Mouse (Mus musculus) forebrain, embryonic 16.5 days (tissue): Measurements from ENCODE around the gene Olfr486. TPM values are rescaled to one million over a fixed set of nuclear protein-coding genes. Genes with fewer than 3 reads are reported as not detected.
"Not testable (repeated sequence)": the region's sequence is repeated elsewhere in the genome, so short reads cannot be mapped to it uniquely, and the experiment has no call there.

ENCODE experiments used
- ATAC-seq: fragments of 200-750 bp; cut with Nextera tagmentation; 2 replicates; pipeline ENCODE4 v1.8.0; 2017; ENCODE audit warnings: mild to moderate bottlenecking, moderate library complexity
- H3K27ac ChIP-seq: fragments of 300-500 bp; sonication (generic); 2 replicates; pipeline ENCODE4 v1.5.1; 2014; ENCODE audit warnings: low read length, control low read depth
- H3K27me3 ChIP-seq: fragments of 300-500 bp; sonication (generic); replicated peaks from 2 replicates; pipeline ENCODE4 v1.6.1; 2014; ENCODE audit warnings: low read length; ENCODE audit not compliant: control insufficient read depth, insufficient read depth
- H3K36me3 ChIP-seq: fragments of 300-500 bp; sonication (generic); 2 replicates; pipeline ENCODE4 v1.6.1; 2014; ENCODE audit not compliant: control insufficient read depth, insufficient read depth
- H3K4me1 ChIP-seq: fragments of 300-500 bp; sonication (generic); replicated peaks from 2 replicates; pipeline ENCODE4 v1.6.1; 2014; ENCODE audit warnings: low read length; ENCODE audit not compliant: control insufficient read depth, insufficient read depth
- H3K4me2 ChIP-seq: fragments of 300-500 bp; sonication (generic); 2 replicates; pipeline ENCODE4 v1.6.1; 2014; ENCODE audit warnings: mild to moderate bottlenecking, low read length, control low read depth
- H3K4me3 ChIP-seq: fragments of 300-500 bp; sonication (generic); replicated peaks from 2 replicates; pipeline ENCODE4 v1.5.1; 2014; ENCODE audit warnings: mild to moderate bottlenecking, low read length, control low read depth
- H3K9ac ChIP-seq: fragments of 300-500 bp; sonication (generic); replicated peaks from 2 replicates; pipeline ENCODE4 v1.6.1; 2014; ENCODE audit warnings: low read depth, low read length, control low read depth
- H3K9me3 ChIP-seq: fragments of 300-500 bp; sonication (generic); 2 replicates; pipeline ENCODE4 v1.6.1; 2016; ENCODE audit warnings: low read length; ENCODE audit not compliant: control insufficient read depth
- WGBS: fragments of 180-500 bp; shearing (Covaris S2); extraction: QIAGEN DNeasy Blood & Tissue Kit; methylation state at CpG from one replicate; pipeline ENCODE4 v1.1.7; 2014; 5-methylcytosine and 5-hydroxymethylcytosine counted together
- polyA plus RNA-seq: library from polyadenylated mRNA; unstranded; fragments of >200 nt; fragmentation: Nextera tagmentation; extraction: Ambion mirVana; gene quantifications from 2 replicates; pipeline ENCODE4 v1.2.1, GENCODE M21; 2015

Olfr486 gene
- polyA plus RNA-seq, result not detected in 2 replicates

GRCm38 (mm10) chr7:108172642-108173041, at the start of gene Olfr486:
Gene Olfr486, minus strand, starts transcription at chr7:108172742.
- not testable (repeated sequence) for H3K27me3 ChIP-seq, ATAC-seq, H3K9me3 ChIP-seq, H3K9ac ChIP-seq, H3K4me3 ChIP-seq, H3K4me1 ChIP-seq, H3K4me2 ChIP-seq, H3K36me3 ChIP-seq, H3K27ac ChIP-seq
- WGBS, result 100% methylated on average over 1 of the region's 1 CpGs

DNA sequence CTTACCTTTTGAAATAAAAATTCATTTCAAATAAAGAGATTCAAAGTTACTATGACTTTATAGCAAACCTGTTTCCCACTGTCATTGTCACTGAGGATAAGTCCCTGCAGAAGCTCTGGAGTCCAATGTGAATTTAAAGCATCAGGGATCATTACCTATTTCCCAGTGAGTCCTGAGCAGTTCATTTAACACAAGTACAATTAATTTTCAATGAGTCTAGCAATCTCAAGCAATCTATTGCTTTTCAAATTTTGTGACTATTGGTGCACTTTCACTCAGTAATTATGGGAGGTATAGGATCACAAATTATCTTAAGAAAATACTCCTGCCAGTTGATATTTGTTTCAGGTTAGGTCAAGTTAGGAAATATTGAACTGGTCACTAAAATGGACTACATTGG, 42.0 kb upstream of the Olfr486 start, which contains the start of gene Olfr487:
Olfr487 (minus strand) TSS at position 101 of the 400 bp plus-strand sequence.
- ATAC-seq, H3K9me3 ChIP-seq, H3K4me3 ChIP-seq, H3K27ac ChIP-seq, H3K27me3 ChIP-seq, H3K36me3 ChIP-seq, H3K4me2 ChIP-seq, H3K9ac ChIP-seq, H3K4me1 ChIP-seq: not testable (repeated sequence)

DNA sequence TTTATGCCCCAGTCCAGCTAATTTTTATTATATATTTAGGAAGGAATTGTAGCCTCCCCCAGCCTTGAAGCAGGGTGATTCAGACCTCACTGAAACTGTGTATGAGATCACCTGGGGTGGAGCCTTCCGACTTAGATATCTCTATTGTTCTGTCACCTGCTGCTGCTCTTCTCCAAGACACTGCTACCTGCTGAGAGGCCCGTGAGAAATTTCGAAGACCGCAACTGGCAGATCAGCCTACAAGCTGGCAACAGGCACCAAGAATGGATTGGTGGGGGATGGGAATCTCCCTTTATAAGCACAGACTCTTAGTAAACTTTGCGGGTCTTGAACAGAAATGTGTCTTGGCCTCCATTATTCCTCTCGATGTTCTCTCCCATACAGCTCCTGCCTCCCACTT, 24.4 kb upstream of the Olfr486 start:
- no peak overlapping the region for H3K27ac ChIP-seq
- H3K4me3 ChIP-seq, result no peak overlapping the region
- no peak overlapping the region for H3K9ac ChIP-seq
- no peaks in the 10 kb centered on the region for H3K27me3 ChIP-seq
- H3K36me3 ChIP-seq, result no peaks in the 10 kb centered on the region
- WGBS, result 54% methylated on average over 6 of the region's 6 CpGs
- no peaks in the 10 kb centered on the region for H3K4me1 ChIP-seq
- H3K4me2 ChIP-seq, result no peak overlapping the region
- no peak for ATAC-seq
- no peaks in the 10 kb centered on the region for H3K9me3 ChIP-seq

DNA sequence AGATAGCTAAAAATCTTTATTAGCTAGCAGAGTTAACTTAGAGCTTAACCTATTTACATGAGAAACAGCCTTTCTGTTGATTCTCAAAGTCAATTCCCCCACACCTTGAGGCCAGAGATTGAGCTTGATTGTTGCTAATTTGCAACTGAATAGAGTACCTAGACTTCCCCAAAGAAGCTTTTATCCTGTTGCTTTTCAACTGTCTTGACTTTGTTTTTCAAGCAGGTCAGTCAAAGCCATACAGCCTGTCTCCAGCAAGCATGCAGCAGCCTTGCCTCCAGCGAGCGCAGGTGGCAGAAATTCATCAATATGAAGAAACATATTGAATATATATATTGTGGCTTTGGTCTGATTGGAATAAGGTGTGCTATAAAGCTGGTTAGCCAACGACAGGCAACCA, 23.8 kb upstream of the Olfr486 start:
- ATAC-seq, H3K9me3 ChIP-seq, H3K4me3 ChIP-seq, H3K4me2 ChIP-seq, H3K9ac ChIP-seq, H3K4me1 ChIP-seq, H3K27me3 ChIP-seq, H3K27ac ChIP-seq, H3K36me3 ChIP-seq: not testable (repeated sequence)
- WGBS, result 58% methylated on average over 3 of the region's 3 CpGs

- not testable (repeated sequence) for ATAC-seq, H3K27me3 ChIP-seq, H3K4me1 ChIP-seq, H3K27ac ChIP-seq, H3K4me2 ChIP-seq, H3K4me3 ChIP-seq, H3K36me3 ChIP-seq, H3K9me3 ChIP-seq, H3K9ac ChIP-seq
- WGBS, result 26% methylated on average over 1 of the region's 1 CpGs
Measured at GRCm38 (mm10) chr7:108192714-108193113, 20.2 kb upstream of the Olfr486 start.

- not testable (repeated sequence) for H3K4me2 ChIP-seq, ATAC-seq, H3K4me1 ChIP-seq, H3K9me3 ChIP-seq, H3K4me3 ChIP-seq, H3K27me3 ChIP-seq, H3K9ac ChIP-seq, H3K27ac ChIP-seq, H3K36me3 ChIP-seq
- WGBS, result 41% methylated on average over 2 of the region's 2 CpGs
Measured at GRCm38 (mm10) chr7:108191196-108191595, 18.7 kb upstream of the Olfr486 start.

- H3K27ac ChIP-seq, H3K27me3 ChIP-seq, H3K9me3 ChIP-seq, H3K9ac ChIP-seq, ATAC-seq, H3K4me3 ChIP-seq, H3K4me1 ChIP-seq, H3K4me2 ChIP-seq, H3K36me3 ChIP-seq: not testable (repeated sequence)
- WGBS, result 93% methylated on average over 2 of the region's 2 CpGs
Measured at GRCm38 (mm10) chr7:108185237-108185636, 12.7 kb upstream of the Olfr486 start.

DNA sequence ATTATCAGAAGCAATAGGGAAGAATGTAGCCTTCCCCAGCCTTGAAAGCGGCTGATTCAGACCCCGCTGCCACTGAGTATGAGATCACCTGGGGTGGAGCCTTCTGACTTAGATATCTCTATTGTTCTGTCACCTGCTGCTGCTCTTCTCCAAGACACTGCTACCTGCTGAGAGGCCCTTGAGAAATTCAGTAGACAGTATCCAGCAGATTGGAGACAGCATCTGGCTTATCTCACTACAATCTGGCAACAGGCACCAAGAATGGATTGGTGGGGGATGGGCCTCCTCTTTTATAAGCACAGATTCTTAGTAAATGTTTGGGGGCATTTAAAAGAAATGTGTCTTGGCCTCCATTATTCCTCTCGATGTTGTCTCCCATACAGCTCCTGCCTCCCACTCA, 11.9 kb upstream of the Olfr486 start:
- H3K9me3 ChIP-seq, H3K4me2 ChIP-seq, H3K27me3 ChIP-seq, H3K36me3 ChIP-seq, H3K4me1 ChIP-seq, H3K9ac ChIP-seq, H3K27ac ChIP-seq, H3K4me3 ChIP-seq, ATAC-seq: not testable (repeated sequence)
- WGBS, result 76% methylated on average over 3 of the region's 3 CpGs

DNA sequence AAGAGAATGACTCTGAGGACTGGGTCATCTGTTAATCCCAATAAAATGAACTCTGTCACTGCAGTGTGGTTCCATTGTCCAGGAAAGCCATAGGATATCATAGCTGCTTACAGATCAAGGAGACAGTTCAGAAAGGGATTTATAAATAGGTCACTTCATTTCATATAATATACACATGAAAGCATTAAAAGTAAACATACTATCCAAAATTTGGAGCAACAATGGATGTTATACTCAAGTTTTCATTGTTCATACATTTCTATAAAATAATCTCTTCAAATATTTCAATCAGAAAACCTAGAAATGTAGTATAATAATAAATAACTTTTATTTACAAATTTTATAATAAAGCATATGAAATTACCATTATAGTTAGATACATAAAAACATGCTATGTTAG, 12.8 kb downstream of the Olfr486 start, which contains the start of gene Olfr485:
Olfr485 (minus strand) TSS at position 101 of the 400 bp plus-strand sequence.
- Histone ChIP-seq H3K9ac (no peak within 1 kb of the TSS), H3K4me2 (no peak within 1 kb of the TSS), H3K27me3 (no peaks in the 10 kb centered on the region), H3K4me1 (no peaks in the 10 kb centered on the region), H3K36me3 (no peaks in the 10 kb centered on the region), H3K9me3 (no peaks in the 10 kb centered on the region), H3K4me3 (no peak within 1 kb of the TSS), H3K27ac (no peak within 1 kb of the TSS)
- ATAC-seq, result no peak

DNA sequence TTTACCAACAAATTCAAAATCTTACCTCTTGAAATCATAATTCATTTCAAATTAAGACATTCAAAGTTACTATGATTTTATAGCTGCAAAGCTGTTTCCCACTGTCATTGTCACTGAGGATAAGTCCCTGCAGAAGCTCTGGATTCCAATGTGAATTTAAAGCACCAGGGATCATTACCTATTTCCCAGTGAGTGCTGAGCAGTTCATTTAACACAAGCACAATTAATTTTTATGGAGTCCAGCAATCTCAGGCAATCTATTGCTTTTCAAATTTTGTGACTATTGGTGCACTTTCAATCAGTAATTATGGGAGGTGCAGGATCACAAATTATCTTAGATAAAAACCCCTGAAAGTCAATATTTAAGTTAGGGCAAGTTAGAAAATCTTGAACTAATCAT, 45.2 kb downstream of the Olfr486 start, which contains the start of gene Olfr484:
Olfr484 (minus strand) TSS at position 101 of the 400 bp plus-strand sequence.
- no peaks in the 10 kb centered on the region for H3K4me1 ChIP-seq
- H3K27ac ChIP-seq, result no peak within 1 kb of the TSS
- no peaks in the 10 kb centered on the region for H3K27me3 ChIP-seq
- no peaks in the 10 kb centered on the region for H3K9me3 ChIP-seq
- no peak for ATAC-seq
- no peak within 1 kb of the TSS for H3K9ac ChIP-seq
- no peak within 1 kb of the TSS for H3K4me3 ChIP-seq
- no peaks in the 10 kb centered on the region for H3K36me3 ChIP-seq
- no peak within 1 kb of the TSS for H3K4me2 ChIP-seq
